Mouse (Mus musculus) left cerebral cortex, postnatal 4 days (tissue): ENCODE measurements around the gene Gm42906. TPM values are rescaled to one million over a fixed set of nuclear protein-coding genes. Genes with fewer than 3 reads are reported as not detected.

ENCODE experiments used
- DNase-seq: peaks from one replicate; pipeline ENCODE4 v3.0.0-alpha.2; 2022
- intact Hi-C: fragments of 180-260 bp; cut with DNase I; formaldehyde crosslinking; loops from one replicate; pipeline ENCODE4 v1.15.1; 2025
- total RNA-seq, 2 experiments: library from RNA; stranded (reverse); gene quantifications; 2 replicates each; pipeline ENCODE4 v1.2.3; 2021

The Gm42906 gene
- not detected for total RNA-seq

- DNase-seq: no peak
- intact Hi-C loops: no loop called here
Measured at GRCm38 (mm10) chr5:151428113-151428756, at the start of gene Gm42906. Gm42906 (minus strand) TSS chr5:151428163.

- intact Hi-C loops: no loop called here
- no peak for DNase-seq
Measured at GRCm38 (mm10) chr5:151445695-151446094, 17.7 kb upstream of the Gm42906 start.

GRCm38 (mm10) chr5:151435106-151435505 is 7.1 kb upstream of the Gm42906 start:
- intact Hi-C loops: no loop called here

GRCm38 (mm10) chr5:151426466-151426865 is 1.5 kb downstream of the Gm42906 start:
- intact Hi-C loops: no loop called here
- no peak for DNase-seq

More at GRCm38 (mm10) chr5:151435106-151435505, 7.1 kb upstream of the Gm42906 start:
- no peak for DNase-seq

- no peak for DNase-seq
- intact Hi-C loops: no loop called here
Measured at GRCm38 (mm10) chr5:151422692-151423091, 5.3 kb downstream of the Gm42906 start.

GRCm38 (mm10) chr5:151421859-151422258 is 6.1 kb downstream of the Gm42906 start:
- intact Hi-C loops: no loop called here
- no peak for DNase-seq

- no peak for DNase-seq
- intact Hi-C loops: no loop called here
Measured at GRCm38 (mm10) chr5:151418551-151418950, 9.4 kb downstream of the Gm42906 start.

- no peak for DNase-seq
- intact Hi-C loops: no loop called here
Measured at GRCm38 (mm10) chr5:151417421-151418038, 10.4 kb downstream of the Gm42906 start.

- intact Hi-C loops: no loop called here
- DNase-seq: no peak
Measured at GRCm38 (mm10) chr5:151416988-151417387, 11.0 kb downstream of the Gm42906 start.

- intact Hi-C loops: no loop called here
- DNase-seq: no peak
Measured at GRCm38 (mm10) chr5:151413617-151414016, 14.3 kb downstream of the Gm42906 start.

GRCm38 (mm10) chr5:151412666-151413463 is 15.1 kb downstream of the Gm42906 start:
- no peak for DNase-seq
- intact Hi-C loops: no loop called here

- intact Hi-C loops: no loop called here
Measured at GRCm38 (mm10) chr5:151410006-151410405, 18.0 kb downstream of the Gm42906 start.

GRCm38 (mm10) chr5:151409282-151409681 is 18.7 kb downstream of the Gm42906 start:
- DNase-seq: no peak
- intact Hi-C loops: no loop called here

More at GRCm38 (mm10) chr5:151410006-151410405, 18.0 kb downstream of the Gm42906 start:
- DNase-seq: no peak

GRCm38 (mm10) chr5:151408124-151408900 is 19.7 kb downstream of the Gm42906 start:
- intact Hi-C loops: no loop called here
- no peak for DNase-seq

GRCm38 (mm10) chr5:151407493-151407892 is 20.5 kb downstream of the Gm42906 start:
- intact Hi-C loops: no loop called here

GRCm38 (mm10) chr5:151406276-151406675 is 21.7 kb downstream of the Gm42906 start:
- no peak for DNase-seq

More at GRCm38 (mm10) chr5:151407493-151407892, 20.5 kb downstream of the Gm42906 start:
- no peak for DNase-seq

GRCm38 (mm10) chr5:151405314-151405903 is 22.6 kb downstream of the Gm42906 start:
- no peak for DNase-seq
- intact Hi-C loops: no loop called here

More at GRCm38 (mm10) chr5:151406276-151406675, 21.7 kb downstream of the Gm42906 start:
- intact Hi-C loops: no loop called here

- DNase-seq: no peak
- intact Hi-C loops: no loop called here
Measured at GRCm38 (mm10) chr5:151403586-151403985, 24.4 kb downstream of the Gm42906 start.

- no peak for DNase-seq
- intact Hi-C loops: no loop called here
Measured at GRCm38 (mm10) chr5:151400557-151400944, 27.4 kb downstream of the Gm42906 start.

GRCm38 (mm10) chr5:151399918-151400556 is 27.9 kb downstream of the Gm42906 start:
- intact Hi-C loops: no loop called here
- DNase-seq: no peak
